Mouse (Mus musculus): ENCODE data around the gene Ano2. TPM values are rescaled to one million over a fixed set of nuclear protein-coding genes. Genes with fewer than 3 reads are reported as not detected.

Gene Ano2
- polyA plus RNA-seq, 1 experiment = not detected

- no peaks in the 10 kb centered on the region for H3K9me3 ChIP-seq (replicated peaks; ENCODE audit: control insufficient read depth, insufficient read depth, low read length, poor library complexity, severe bottlenecking)
- H3K4me3 ChIP-seq (ENCODE audit: low read depth, low read length) = no peak overlapping the region
- H3K9ac ChIP-seq (ENCODE audit: low read depth, poor library complexity, severe bottlenecking) = no peak overlapping the region
- no peaks in the 10 kb centered on the region for H3K27me3 ChIP-seq (ENCODE audit: control insufficient read depth, insufficient read depth, low read length, poor library complexity, severe bottlenecking)
- H3K4me1 ChIP-seq (ENCODE audit: control insufficient read depth, insufficient read depth, low read length) = peaks cover under 1% of the 10 kb centered on the region
- H3K27ac ChIP-seq (ENCODE audit: insufficient read depth, low read length) = no peak overlapping the region
- no peaks in the 10 kb centered on the region for H3K36me3 ChIP-seq (ENCODE audit: control insufficient read depth, insufficient read depth, low read length, poor library complexity, severe bottlenecking)
- no peak for TF ChIP-seq EP300 (IDR thresholded peaks at IDR 0.05; ENCODE audit: insufficient read depth, low read depth, low read length)
- no peak for TF ChIP-seq POLR2A (IDR thresholded peaks at IDR 0.05; ENCODE audit: insufficient read depth, low read length)
- no peak for TF ChIP-seq CTCF (IDR thresholded peaks at IDR 0.05; ENCODE audit: low read depth, low read length)
These were observed 326.8 kb downstream of the Ano2 start for GRCm38 (mm10) chr6:126016991-126017390.

- Histone ChIP-seq H3K4me1 (ENCODE audit: control insufficient read depth, insufficient read depth, low read length) (no peaks in the 10 kb centered on the region), H3K4me3 (ENCODE audit: low read depth, low read length) (no peak overlapping the region), H3K27ac (ENCODE audit: insufficient read depth, low read length) (no peak overlapping the region), H3K27me3 (ENCODE audit: control insufficient read depth, insufficient read depth, low read length, poor library complexity, severe bottlenecking) (no peaks in the 10 kb centered on the region), H3K36me3 (ENCODE audit: control insufficient read depth, insufficient read depth, low read length, poor library complexity, severe bottlenecking) (no peaks in the 10 kb centered on the region), H3K9me3 (replicated peaks; ENCODE audit: control insufficient read depth, insufficient read depth, low read length, poor library complexity, severe bottlenecking) (no peaks in the 10 kb centered on the region), H3K9ac (ENCODE audit: low read depth, poor library complexity, severe bottlenecking) (no peak overlapping the region)
- no peak for TF ChIP-seq CTCF (IDR thresholded peaks at IDR 0.05; ENCODE audit: low read depth, low read length)
- TF ChIP-seq EP300 (IDR thresholded peaks at IDR 0.05; ENCODE audit: insufficient read depth, low read depth, low read length) = no peak
- TF ChIP-seq POLR2A (IDR thresholded peaks at IDR 0.05; ENCODE audit: insufficient read depth, low read length) = no peak
These were observed 328.2 kb downstream of the Ano2 start for GRCm38 (mm10) chr6:126018411-126018810.

GRCm38 (mm10) chr6:126033693-126034402 lies 343.6 kb downstream of the Ano2 start:
- no peaks in the 10 kb centered on the region for H3K36me3 ChIP-seq (ENCODE audit: control insufficient read depth, insufficient read depth, low read length, poor library complexity, severe bottlenecking)
- no peak overlapping the region for H3K4me3 ChIP-seq (ENCODE audit: low read depth, low read length)
- no peak overlapping the region for H3K9ac ChIP-seq (ENCODE audit: low read depth, poor library complexity, severe bottlenecking)
- H3K4me1 ChIP-seq (ENCODE audit: control insufficient read depth, insufficient read depth, low read length) = no peaks in the 10 kb centered on the region
- TF ChIP-seq POLR2A (IDR thresholded peaks at IDR 0.05; ENCODE audit: insufficient read depth, low read length) = no peak
- no peak for TF ChIP-seq CTCF (IDR thresholded peaks at IDR 0.05; ENCODE audit: low read depth, low read length)
- no peak for TF ChIP-seq EP300 (IDR thresholded peaks at IDR 0.05; ENCODE audit: insufficient read depth, low read depth, low read length)
- no peaks in the 10 kb centered on the region for H3K27me3 ChIP-seq (ENCODE audit: control insufficient read depth, insufficient read depth, low read length, poor library complexity, severe bottlenecking)
- no peak overlapping the region for H3K27ac ChIP-seq (ENCODE audit: insufficient read depth, low read length)
- no peaks in the 10 kb centered on the region for H3K9me3 ChIP-seq (replicated peaks; ENCODE audit: control insufficient read depth, insufficient read depth, low read length, poor library complexity, severe bottlenecking)

GRCm38 (mm10) chr6:126034403-126034724 lies 344.1 kb downstream of the Ano2 start:
- Histone ChIP-seq H3K4me1 (ENCODE audit: control insufficient read depth, insufficient read depth, low read length) (no peaks in the 10 kb centered on the region), H3K4me3 (ENCODE audit: low read depth, low read length) (no peak overlapping the region), H3K27ac (ENCODE audit: insufficient read depth, low read length) (no peak overlapping the region), H3K9me3 (replicated peaks; ENCODE audit: control insufficient read depth, insufficient read depth, low read length, poor library complexity, severe bottlenecking) (no peaks in the 10 kb centered on the region), H3K36me3 (ENCODE audit: control insufficient read depth, insufficient read depth, low read length, poor library complexity, severe bottlenecking) (no peaks in the 10 kb centered on the region), H3K27me3 (ENCODE audit: control insufficient read depth, insufficient read depth, low read length, poor library complexity, severe bottlenecking) (no peaks in the 10 kb centered on the region), H3K9ac (ENCODE audit: low read depth, poor library complexity, severe bottlenecking) (no peak overlapping the region)
- TF ChIP-seq CTCF (IDR thresholded peaks at IDR 0.05; ENCODE audit: low read depth, low read length) (no peak), EP300 (IDR thresholded peaks at IDR 0.05; ENCODE audit: insufficient read depth, low read depth, low read length) (no peak), POLR2A (IDR thresholded peaks at IDR 0.05; ENCODE audit: insufficient read depth, low read length) (no peak)

- Histone ChIP-seq H3K27ac (ENCODE audit: insufficient read depth, low read length) (no peak overlapping the region), H3K4me3 (ENCODE audit: low read depth, low read length) (no peak overlapping the region), H3K9ac (ENCODE audit: low read depth, poor library complexity, severe bottlenecking) (no peak overlapping the region), H3K9me3 (replicated peaks; ENCODE audit: control insufficient read depth, insufficient read depth, low read length, poor library complexity, severe bottlenecking) (no peaks in the 10 kb centered on the region), H3K4me1 (ENCODE audit: control insufficient read depth, insufficient read depth, low read length) (no peaks in the 10 kb centered on the region), H3K27me3 (ENCODE audit: control insufficient read depth, insufficient read depth, low read length, poor library complexity, severe bottlenecking) (no peaks in the 10 kb centered on the region), H3K36me3 (ENCODE audit: control insufficient read depth, insufficient read depth, low read length, poor library complexity, severe bottlenecking) (no peaks in the 10 kb centered on the region)
- TF ChIP-seq EP300 (IDR thresholded peaks at IDR 0.05; ENCODE audit: insufficient read depth, low read depth, low read length) (no peak), POLR2A (IDR thresholded peaks at IDR 0.05; ENCODE audit: insufficient read depth, low read length) (no peak), CTCF (IDR thresholded peaks at IDR 0.05; ENCODE audit: low read depth, low read length) (no peak)
These were observed 344.5 kb downstream of the Ano2 start for GRCm38 (mm10) chr6:126034728-126035127.

- H3K9me3 ChIP-seq (replicated peaks; ENCODE audit: control insufficient read depth, insufficient read depth, low read length, poor library complexity, severe bottlenecking) = no peaks in the 10 kb centered on the region
- H3K36me3 ChIP-seq (ENCODE audit: control insufficient read depth, insufficient read depth, low read length, poor library complexity, severe bottlenecking) = no peaks in the 10 kb centered on the region
- no peaks in the 10 kb centered on the region for H3K4me1 ChIP-seq (ENCODE audit: control insufficient read depth, insufficient read depth, low read length)
- no peak overlapping the region for H3K27ac ChIP-seq (ENCODE audit: insufficient read depth, low read length)
- no peaks in the 10 kb centered on the region for H3K27me3 ChIP-seq (ENCODE audit: control insufficient read depth, insufficient read depth, low read length, poor library complexity, severe bottlenecking)
- no peak overlapping the region for H3K9ac ChIP-seq (ENCODE audit: low read depth, poor library complexity, severe bottlenecking)
- TF ChIP-seq POLR2A (IDR thresholded peaks at IDR 0.05; ENCODE audit: insufficient read depth, low read length) = no peak
- no peak for TF ChIP-seq CTCF (IDR thresholded peaks at IDR 0.05; ENCODE audit: low read depth, low read length)
- TF ChIP-seq EP300 (IDR thresholded peaks at IDR 0.05; ENCODE audit: insufficient read depth, low read depth, low read length) = no peak
- H3K4me3 ChIP-seq (ENCODE audit: low read depth, low read length) = no peak overlapping the region
These were observed 345.4 kb downstream of the Ano2 start for GRCm38 (mm10) chr6:126035621-126036020.

All from ES-Bruce4 (cell line).